Mouse (Mus musculus): ENCODE measurements at regions not wholly inside any gene's neighbourhood (a gene's known extent, or its start where the extent isn't known, plus 50 kb on each side); places are given as distances from the start of the nearest gene placed in this dataset.

- POLR2A ChIA-PET: no interaction called here
- in situ Hi-C loops (cut with MboI; ENCODE audit: low pct_unique_long_range_greater_than_20kb): loop anchor here (10.0 to 25.0 kb wide), 2 partner anchors 74 to 768 kb away; no protein-coding TSS in a partner anchor
- H3K27me3 ChIP-seq: no peaks in the 10 kb centered on the region
- CTCF ChIA-PET: interaction anchor here (2.3 to 2.4 kb wide), 2 partner anchors 172 to 457 kb away, joined by 8 to 9 read pairs; partner anchors contain the start of gene Thbd
- peak; percentile 79 for TF ChIP-seq CTCF (IDR thresholded peaks at IDR 0.05)
- DNase-seq (ENCODE audit: low read depth, low spot score): no peak
- ATAC-seq: peak; percentile 63
These were observed 92.0 kb upstream of the Nxt1 start for GRCm38 (mm10) chr2:148580286-148580966.

DNA sequence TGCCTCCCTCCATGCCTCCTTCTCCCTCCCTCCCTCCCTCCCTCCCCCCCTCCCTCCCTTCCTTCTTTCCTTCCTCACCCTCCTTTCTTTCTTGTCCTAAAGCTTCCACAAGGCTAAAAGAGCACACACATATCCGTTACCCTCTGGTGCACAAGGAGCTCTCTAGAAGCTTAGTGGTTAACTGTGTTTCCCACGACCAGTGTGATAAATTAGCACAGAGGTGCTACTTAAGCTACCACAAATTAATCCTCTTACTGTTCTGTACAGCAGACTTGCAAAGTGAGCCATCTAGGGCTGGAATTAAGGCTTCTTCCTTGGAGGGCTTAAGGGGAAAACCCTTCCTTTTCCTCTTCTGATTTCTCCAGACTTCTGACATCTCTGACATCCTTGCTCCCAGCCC lies 92.8 kb upstream of the Nxt1 start:
- no peak for TF ChIP-seq CTCF (IDR thresholded peaks at IDR 0.05)
- CTCF ChIA-PET: interaction anchor here (1.2 to 2.4 kb wide), 3 partner anchors 14 to 171 kb away, joined by 3 to 8 read pairs (median 3); partner anchors contain the start of gene Thbd
- POLR2A ChIA-PET: no interaction called here
- in situ Hi-C loops (cut with MboI; ENCODE audit: low pct_unique_long_range_greater_than_20kb): loop anchor here (5.0 to 25.0 kb wide), 2 partner anchors 457 to 767 kb away; no protein-coding TSS in a partner anchor
- no peaks in the 10 kb centered on the region for H3K27me3 ChIP-seq
- DNase-seq (ENCODE audit: low read depth, low spot score) (no peak), ATAC-seq (peak; percentile 60)

GRCm38 (mm10) chr2:148579027-148579426 lies 93.4 kb upstream of the Nxt1 start:
- POLR2A ChIA-PET: no interaction called here
- CTCF ChIA-PET: interaction anchor here (0.9 to 2.4 kb wide), 7 partner anchors 11 to 456 kb away, joined by 3 to 8 read pairs (median 3); partner anchors contain the start of gene Thbd
- DNase-seq (ENCODE audit: low read depth, low spot score) (no peak), ATAC-seq (no peak)
- H3K27me3 ChIP-seq: no peaks in the 10 kb centered on the region
- TF ChIP-seq CTCF (IDR thresholded peaks at IDR 0.05): no peak
- in situ Hi-C loops (cut with MboI; ENCODE audit: low pct_unique_long_range_greater_than_20kb): loop anchor here (5.0 to 25.0 kb wide), 2 partner anchors 457 to 767 kb away; no protein-coding TSS in a partner anchor

GRCm38 (mm10) chr2:148578176-148578575 lies 94.2 kb upstream of the Nxt1 start:
- no peak for TF ChIP-seq CTCF (IDR thresholded peaks at IDR 0.05)
- ChIA-PET CTCF (interaction anchor here (0.9 to 2.4 kb wide), 7 partner anchors 10 to 455 kb away, joined by 3 to 8 read pairs (median 3); partner anchors contain the start of gene Thbd), POLR2A (no interaction called here)
- H3K27me3 ChIP-seq: no peaks in the 10 kb centered on the region
- no peak for ATAC-seq
- in situ Hi-C loops (cut with MboI; ENCODE audit: low pct_unique_long_range_greater_than_20kb): loop anchor here (5.0 to 25.0 kb wide), 2 partner anchors 456 to 766 kb away; no protein-coding TSS in a partner anchor
- DNase-seq (ENCODE audit: low read depth, low spot score): no peak

DNA sequence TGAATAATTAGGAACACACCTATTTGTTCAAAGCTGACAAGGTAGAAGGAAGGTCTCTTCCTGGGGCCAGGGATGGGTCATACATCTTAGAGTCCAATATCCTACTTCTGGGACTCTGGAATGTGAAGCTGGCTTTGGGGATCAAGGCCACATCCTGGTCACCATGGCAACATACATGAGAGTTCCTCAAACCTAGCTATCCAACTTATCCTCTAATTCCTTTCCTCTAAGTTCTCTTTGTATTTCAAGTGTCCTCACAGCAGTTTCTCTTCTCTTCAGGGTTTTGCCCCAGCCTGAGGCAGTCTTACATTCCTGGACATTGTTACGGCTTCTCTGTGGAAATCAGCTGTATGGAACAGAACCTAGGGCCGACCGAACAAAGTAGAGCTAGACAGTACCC lies 97.0 kb upstream of the Nxt1 start:
- DNase-seq (ENCODE audit: low read depth, low spot score) (no peak), ATAC-seq (no peak)
- POLR2A ChIA-PET: interaction anchor here (0.6 kb wide), 2 partner anchors 66 to 780 kb away, joined by 3 to 6 read pairs; no protein-coding TSS in a partner anchor
- TF ChIP-seq CTCF (IDR thresholded peaks at IDR 0.05): no peak
- in situ Hi-C loops (cut with MboI; ENCODE audit: low pct_unique_long_range_greater_than_20kb): loop anchor here (5.0 to 25.0 kb wide), 2 partner anchors 453 to 763 kb away; no protein-coding TSS in a partner anchor
- no peaks in the 10 kb centered on the region for H3K27me3 ChIP-seq
- CTCF ChIA-PET: interaction anchor here (0.8 to 1.9 kb wide), 5 partner anchors 9 to 452 kb away, joined by 3 to 8 read pairs (median 4); no protein-coding TSS in a partner anchor

DNA sequence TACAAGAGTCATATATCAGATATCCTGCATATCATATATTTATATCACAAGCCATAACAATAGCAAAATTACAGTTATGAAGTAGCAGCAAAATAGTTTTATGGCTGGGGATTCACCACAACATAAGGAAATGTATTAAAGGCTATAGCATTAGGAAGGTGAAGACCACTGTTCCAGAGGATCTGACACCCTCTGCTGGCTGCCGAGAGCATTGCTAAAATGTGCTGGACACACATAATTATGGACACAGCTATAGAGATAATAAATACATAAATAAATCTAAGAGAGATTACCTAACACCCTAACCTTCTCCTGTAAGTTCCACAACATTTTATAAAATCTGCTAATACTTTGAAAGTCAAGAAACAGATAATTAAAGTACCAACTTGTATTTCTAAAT lies 100.2 kb upstream of the Nxt1 start:
- CTCF ChIA-PET: interaction anchor here (1.0 to 2.2 kb wide), 7 partner anchors 10 to 451 kb away, joined by 3 to 13 read pairs (median 4); no protein-coding TSS in a partner anchor
- TF ChIP-seq CTCF (IDR thresholded peaks at IDR 0.05): peak; percentile 76
- ATAC-seq (no peak), DNase-seq (ENCODE audit: low read depth, low spot score) (no peak)
- in situ Hi-C loops (cut with MboI; ENCODE audit: low pct_unique_long_range_greater_than_20kb): loop anchor here (5.0 kb wide), 1 partner anchor 165 kb away; the partner anchor contains the start of gene Thbd
- POLR2A ChIA-PET: interaction anchor here (0.7 kb wide), 1 partner anchor 31 kb away, joined by 4 read pairs; no protein-coding TSS in a partner anchor
- H3K27me3 ChIP-seq: no peaks in the 10 kb centered on the region

DNA sequence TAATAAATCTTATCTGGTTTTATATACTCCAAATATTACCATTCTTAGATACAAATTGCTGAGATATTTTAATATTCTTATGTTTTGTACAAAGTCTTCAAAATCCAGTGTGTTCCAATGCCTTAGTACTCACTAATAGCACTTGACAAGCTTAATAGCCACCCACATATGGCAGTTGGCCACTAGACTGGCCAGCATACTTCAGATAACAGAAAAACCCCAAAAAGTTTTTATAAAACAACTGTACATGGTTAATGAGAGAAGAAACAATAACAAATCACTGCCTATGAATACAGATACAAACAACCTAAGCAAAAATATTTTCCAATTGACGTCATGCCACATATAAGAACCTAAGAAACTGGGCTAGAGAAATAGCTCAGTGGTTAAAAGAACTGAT lies 100.8 kb upstream of the Nxt1 start:
- no peaks in the 10 kb centered on the region for H3K27me3 ChIP-seq
- TF ChIP-seq CTCF (IDR thresholded peaks at IDR 0.05): no peak
- in situ Hi-C loops (cut with MboI; ENCODE audit: low pct_unique_long_range_greater_than_20kb): loop anchor here (5.0 kb wide), 1 partner anchor 164 kb away; the partner anchor contains the start of gene Thbd
- DNase-seq (ENCODE audit: low read depth, low spot score) (no peak), ATAC-seq (no peak)
- ChIA-PET CTCF (interaction anchor here (1.0 to 2.2 kb wide), 7 partner anchors 9 to 450 kb away, joined by 3 to 13 read pairs (median 4); no protein-coding TSS in a partner anchor), POLR2A (interaction anchor here (0.7 kb wide), 1 partner anchor 31 kb away, joined by 4 read pairs; no protein-coding TSS in a partner anchor)

DNA sequence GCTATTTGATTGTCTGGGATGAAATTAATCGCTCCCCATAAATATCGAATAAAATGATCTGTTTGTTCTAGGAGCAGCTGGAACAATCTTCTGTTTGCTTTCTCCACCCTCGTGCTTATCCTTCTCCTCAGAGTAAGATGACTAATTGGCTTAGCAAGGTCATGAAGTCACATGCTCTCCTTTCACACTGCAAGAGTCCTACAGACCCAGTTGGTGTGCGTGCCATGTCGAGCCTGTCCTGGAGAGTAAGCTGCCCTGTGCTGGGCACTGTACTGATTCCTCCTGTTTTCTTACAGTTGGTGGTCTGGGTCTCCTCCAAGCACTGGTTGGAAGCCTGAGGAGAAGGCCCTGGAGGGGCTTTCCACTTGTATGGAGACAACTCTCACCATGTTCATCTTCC lies 101.4 kb upstream of the Nxt1 start:
- POLR2A ChIA-PET: no interaction called here
- H3K27me3 ChIP-seq: no peaks in the 10 kb centered on the region
- ATAC-seq (no peak), DNase-seq (ENCODE audit: low read depth, low spot score) (no peak)
- TF ChIP-seq CTCF (IDR thresholded peaks at IDR 0.05): no peak
- in situ Hi-C loops (cut with MboI; ENCODE audit: low pct_unique_long_range_greater_than_20kb): loop anchor here (5.0 kb wide), 1 partner anchor 164 kb away; the partner anchor contains the start of gene Thbd
- CTCF ChIA-PET: interaction anchor here (1.2 to 2.1 kb wide), 3 partner anchors 8 to 162 kb away, joined by 3 to 13 read pairs (median 8); no protein-coding TSS in a partner anchor

DNA sequence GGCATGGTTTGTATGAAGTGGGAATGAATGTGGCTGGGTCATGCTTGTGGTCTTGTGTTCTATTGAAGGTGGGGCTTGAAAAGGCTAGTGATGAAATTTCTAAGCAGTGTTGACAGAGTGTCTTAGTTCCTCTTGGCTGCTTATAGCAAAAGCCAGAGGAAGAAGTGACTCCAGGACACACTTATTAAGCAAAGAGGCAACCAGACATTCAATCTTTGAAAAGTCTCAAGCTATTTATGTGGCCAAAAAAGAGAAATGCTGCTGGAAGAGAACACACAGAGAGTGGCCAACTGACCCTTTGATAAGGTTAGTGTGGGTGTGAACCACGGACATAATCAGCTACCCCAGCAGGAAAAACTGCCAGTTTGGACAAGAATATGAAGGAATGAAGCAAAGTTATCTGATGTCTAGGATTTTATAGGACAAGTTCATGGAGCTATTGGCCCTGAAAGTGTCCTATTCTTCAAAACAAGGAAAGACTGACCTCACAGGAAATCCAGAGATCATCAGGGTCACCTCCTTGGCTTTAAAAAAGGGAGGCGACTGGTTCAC lies 104.4 kb upstream of the Nxt1 start:
- ATAC-seq (peak; percentile 60), DNase-seq (ENCODE audit: low read depth, low spot score) (no peak)
- POLR2A ChIA-PET: no interaction called here
- H3K27me3 ChIP-seq: no peaks in the 10 kb centered on the region
- CTCF ChIA-PET: interaction anchor here (1.1 to 1.4 kb wide), 2 partner anchors 10 to 159 kb away, joined by 4 to 7 read pairs; no protein-coding TSS in a partner anchor
- in situ Hi-C loops (cut with MboI; ENCODE audit: low pct_unique_long_range_greater_than_20kb): no loop called here
- no peak for TF ChIP-seq CTCF (IDR thresholded peaks at IDR 0.05)

GRCm38 (mm10) chr2:148563390-148563789 lies 109.0 kb upstream of the Nxt1 start:
- ATAC-seq (no peak), DNase-seq (ENCODE audit: low read depth, low spot score) (no peak)
- no peak for TF ChIP-seq CTCF (IDR thresholded peaks at IDR 0.05)
- in situ Hi-C loops (cut with MboI; ENCODE audit: low pct_unique_long_range_greater_than_20kb): no loop called here
- POLR2A ChIA-PET: no interaction called here
- CTCF ChIA-PET: interaction anchor here (1.3 to 2.3 kb wide), 3 partner anchors 8 to 15 kb away, joined by 3 to 8 read pairs (median 4); no protein-coding TSS in a partner anchor
- H3K27me3 ChIP-seq: no peaks in the 10 kb centered on the region

All from Patski (cell line).